Mouse (Mus musculus) cerebellum, adult 9-11 months (tissue): ENCODE results near the gene Pdia6.
A peak's percentile ranks its signal among the peaks of the same experiment; 100 is the strongest.

ENCODE experiments used
- DNase-seq: peaks from one replicate; pipeline ENCODE4 v3.0.0; 2022

Pdia6 gene

DNA sequence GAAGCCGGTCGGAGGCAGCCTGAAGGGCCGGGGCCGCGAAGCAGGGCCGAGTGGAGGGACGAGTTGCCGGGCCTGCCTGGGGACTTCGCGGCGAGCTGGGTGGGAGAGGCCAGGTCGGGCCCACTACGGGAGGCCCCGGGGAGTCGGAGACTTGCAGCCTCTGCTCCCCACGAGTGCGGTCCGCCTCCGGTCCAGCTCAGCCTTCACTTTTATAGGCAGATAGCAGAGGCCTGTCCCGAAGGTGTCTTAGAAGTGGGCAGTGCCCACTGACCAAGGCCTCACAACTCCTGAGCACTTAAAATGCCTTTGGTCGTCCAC lies 287 bp downstream of the Pdia6 start:
- DNase-seq: no peak

DNA sequence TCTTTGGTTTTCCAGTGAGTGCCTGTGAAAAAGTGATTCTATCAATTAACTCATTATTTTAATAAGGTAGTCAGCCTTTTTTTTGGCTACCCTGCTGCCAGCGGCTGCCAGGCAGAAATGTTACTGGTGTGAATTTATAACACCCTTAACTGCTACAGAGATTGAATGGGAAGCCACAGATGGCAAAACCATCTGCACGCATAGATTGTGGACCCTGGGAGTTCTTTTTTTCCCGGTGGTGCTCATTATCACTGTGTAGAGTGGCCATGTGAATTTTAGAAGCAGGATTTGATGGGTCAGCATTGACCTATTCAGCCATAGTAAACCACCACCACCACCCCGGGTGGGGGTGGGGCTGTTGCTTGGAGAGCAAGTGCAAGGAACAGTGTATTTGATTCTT lies 971 bp downstream of the Pdia6 start:
- DNase-seq: peak; percentile 42

DNA sequence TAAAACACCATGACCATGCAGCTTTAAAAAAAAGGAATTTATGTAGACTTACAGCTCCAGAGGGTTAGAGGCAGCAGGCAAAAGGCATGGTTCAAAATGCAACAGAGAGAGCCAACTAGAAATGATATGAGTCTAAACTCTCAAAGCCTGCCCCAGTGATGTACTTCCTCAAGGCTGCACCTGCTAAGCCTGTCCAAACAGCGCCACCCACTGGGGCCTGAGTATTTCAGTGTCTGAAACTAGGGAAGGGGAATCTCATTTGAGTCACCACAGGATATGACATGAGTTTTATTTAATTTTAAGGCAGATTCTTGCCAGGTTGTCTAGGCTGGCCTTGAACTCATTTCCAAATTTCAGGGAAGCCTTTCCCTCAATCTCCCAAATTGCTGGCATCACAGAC lies 4.9 kb downstream of the Pdia6 start:
- DNase-seq: no peak

DNA sequence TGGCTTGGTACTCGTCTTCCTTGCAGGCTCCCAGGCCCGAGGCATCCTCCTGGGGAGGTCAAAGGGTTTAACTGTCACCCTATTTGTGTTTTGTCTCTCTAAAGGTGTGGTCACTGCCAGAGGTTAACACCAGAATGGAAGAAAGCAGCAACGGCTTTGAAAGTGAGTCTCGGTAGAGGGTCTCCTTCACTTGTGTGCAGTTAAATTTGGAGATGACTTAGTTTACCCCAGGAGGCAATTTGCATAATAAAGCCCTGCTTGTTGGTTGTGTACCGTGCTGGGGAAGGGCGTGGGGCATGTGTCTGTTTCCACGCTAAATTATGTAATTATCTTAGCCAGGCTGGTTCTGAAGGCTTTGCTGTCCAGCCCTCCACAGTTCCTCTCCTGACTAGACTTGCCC lies 7.5 kb downstream of the Pdia6 start:
- no peak for DNase-seq

DNA sequence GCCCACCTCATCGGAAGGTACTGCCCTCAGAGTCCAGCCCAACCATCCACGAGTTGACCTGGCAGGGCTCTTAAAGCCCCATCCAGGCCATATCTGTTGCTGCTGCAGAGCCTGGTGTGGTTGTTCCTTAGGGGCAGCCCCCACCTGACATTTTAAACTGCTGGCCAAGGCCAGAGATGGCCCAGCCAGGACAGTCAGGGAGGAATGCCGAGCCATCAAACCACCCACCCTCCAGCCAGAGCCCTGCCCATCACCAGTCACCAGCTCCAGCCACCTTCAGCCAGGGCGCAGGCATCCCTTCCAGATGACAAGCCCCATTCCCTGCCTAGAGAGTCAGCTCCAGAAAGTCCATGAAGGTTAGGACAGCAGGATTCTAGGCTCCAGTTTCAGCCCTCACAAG lies 22.2 kb downstream of the Pdia6 start:
- no peak for DNase-seq

DNA sequence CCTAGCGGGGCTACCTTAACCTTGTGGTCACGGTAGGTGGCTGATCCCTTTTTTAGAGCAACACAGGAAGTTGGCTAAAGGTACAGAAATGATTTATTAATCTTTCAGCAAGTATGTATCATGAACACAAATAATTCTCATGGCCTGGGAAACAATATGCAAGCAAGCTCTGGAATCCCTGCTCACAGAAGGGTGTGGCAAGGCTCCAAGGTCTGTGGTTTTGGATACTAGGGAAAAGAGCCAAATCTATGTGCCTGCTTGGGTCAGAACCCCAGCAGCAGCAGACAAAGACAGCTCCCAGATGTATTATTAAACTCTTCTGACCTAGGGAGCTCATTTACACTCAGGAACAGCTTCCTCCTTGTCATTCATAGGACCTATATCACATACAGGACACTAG lies 22.7 kb downstream of the Pdia6 start:
- DNase-seq: no peak

DNA sequence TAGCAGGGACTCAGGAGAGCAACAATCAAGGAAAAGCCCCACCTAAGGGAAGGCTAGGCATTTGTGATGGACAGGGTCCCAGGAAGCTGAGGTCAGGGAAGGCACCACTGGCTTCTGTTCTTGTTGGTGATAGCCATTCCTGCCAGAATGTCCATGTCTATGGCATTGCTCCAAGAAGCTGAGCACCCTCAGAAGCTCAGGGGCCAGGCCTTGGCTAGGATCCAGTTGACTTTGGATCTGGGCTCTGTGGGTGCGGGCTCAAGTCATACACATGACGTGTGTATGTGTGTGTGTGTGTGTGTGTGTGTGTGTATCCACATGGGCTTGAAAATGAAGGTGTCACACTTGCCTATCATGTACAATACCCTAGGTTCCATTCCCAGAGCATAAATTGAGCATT lies 23.6 kb downstream of the Pdia6 start:
- DNase-seq: no peak

DNA sequence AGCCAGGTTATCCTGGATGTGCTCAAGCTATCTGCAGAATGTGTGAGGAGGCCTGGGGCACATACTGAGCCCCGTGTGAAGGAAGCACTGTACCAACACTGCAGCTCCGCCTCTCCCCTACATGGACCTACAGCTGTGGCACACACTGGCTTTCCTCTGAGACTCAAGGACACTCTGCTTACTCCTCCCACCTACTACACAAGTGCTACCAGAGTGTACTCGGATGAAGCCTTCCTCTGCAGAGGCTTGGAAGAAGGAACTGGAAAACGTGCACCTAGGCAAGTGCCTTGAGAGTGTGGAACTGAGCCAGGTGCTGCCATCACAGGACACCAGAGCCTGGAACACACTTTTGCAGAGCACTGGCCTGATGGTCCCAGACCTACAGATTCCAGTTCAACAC lies 24.2 kb downstream of the Pdia6 start:
- no peak for DNase-seq

DNA sequence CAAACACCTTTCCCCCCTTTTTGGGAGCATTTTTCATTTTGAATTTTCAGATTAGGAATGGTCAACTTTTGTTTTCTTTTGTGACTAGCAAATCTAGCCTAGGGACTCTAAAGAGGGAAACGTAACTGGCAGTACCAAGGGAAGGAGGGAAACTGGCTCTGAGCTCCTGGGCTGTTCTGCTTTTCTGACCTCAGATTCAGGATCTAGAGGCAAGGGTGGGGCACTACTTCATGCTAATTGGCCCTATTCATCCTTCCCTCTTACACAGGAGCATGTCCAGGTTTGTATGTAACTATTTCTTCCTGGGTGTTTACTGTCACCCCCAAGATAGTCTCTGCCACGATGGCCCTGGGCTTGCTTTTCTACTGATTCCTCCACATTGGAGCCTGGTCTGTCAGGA lies 30.6 kb downstream of the Pdia6 start:
- DNase-seq: no peak

DNA sequence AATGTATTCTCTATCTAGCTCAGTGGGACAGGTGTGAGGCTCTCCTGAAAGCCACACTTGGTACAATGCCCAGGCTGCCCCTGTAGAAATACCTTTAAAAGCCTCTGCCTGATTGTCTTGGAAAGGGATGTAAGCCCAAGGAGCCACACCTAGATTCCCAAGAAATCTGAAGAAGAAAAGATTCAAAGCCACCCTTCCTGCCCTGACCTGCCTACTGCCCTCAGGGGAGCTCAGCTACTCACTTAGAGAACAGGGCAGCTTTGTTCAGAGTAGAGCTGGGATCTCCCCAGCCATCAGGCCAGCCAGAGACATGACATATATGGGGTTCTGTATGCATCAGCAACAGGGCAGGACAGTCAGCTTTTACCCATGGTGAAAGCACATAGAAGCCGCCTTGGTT lies 33.6 kb downstream of the Pdia6 start:
- DNase-seq: no peak

DNA sequence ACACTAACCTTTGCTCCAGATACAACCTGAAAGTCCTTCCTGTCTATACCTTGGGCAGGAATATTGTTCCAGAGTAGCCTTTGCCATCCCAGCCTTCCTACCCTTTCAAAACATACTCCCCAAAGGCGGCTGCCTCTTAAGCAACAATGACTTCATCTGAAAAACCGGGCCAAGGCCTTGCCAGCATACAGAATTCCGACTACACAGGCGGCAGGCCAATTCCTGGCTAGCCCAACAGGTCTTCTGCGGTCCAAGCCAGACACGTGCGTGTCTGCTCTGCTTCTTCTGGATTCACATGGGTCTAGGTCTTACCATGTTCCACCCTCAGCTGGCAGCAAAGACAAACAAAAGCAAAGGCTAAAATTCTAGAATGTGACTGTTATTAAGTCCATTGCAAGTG lies 39.1 kb downstream of the Pdia6 start:
- DNase-seq: no peak

DNA sequence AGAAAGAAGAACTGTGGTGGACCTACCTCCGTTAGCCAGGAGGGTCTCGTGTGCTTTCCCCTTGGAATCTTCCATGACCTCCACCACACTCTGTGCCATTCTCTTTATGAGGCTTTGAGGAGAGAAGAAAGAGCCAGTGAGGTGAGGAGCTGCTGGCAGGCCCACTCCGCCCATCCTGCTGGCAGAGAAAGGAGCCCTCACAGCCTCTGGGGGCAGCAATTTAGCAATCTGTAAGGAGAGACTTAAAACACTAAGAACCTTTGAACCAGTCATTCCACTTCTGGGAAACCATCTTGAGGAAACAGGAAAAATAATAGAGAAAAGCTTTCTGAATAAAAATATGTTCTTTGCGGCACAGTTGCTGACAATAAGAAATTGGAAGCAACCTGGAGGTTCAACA lies 41.9 kb downstream of the Pdia6 start:
- no peak for DNase-seq

DNA sequence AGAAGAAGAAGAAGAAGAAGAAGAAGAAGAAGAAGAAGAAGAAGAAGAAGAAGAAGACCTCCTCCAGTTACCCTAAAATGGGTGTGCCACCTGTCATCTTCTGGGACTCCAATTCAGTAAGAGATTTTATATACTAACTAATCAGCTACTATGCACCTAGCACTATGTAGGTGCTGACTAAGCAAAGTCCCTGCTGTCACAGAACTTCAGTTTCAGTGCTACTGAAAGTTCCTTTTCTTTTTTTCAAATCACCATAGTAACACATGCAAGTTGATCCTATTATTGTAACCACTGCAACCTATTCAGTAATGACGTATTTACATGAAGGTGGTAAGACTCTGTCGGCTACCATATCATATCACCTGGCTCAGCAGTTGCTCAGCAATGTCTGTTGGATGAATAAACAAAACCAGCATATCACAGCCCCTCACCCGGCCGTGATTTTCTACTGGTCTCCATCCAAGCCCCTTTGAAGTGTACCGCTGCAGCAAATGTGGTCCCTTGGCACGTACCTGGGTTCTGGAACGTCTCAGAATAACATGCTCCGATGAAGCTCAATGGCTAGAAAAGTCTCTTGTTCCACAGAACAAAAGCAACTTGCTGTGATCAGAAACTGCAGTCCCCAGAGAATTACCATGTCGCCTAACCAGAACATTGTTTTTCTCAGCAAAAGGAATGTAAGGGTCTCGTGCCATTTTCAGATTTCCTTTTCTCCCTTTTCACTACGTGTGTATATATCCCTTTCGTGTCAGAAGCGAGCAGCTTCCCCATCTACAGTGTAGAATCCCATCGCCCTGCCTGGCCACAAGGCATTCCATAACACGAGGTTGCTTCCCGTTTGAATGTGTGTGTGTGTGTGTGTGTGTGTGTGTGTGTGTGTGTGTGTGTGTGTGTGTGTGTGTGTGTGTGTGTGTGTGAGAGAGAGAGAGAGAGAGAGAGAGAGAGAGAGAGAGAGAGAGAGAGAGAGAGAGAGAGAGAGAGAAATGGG lies 44.8 kb downstream of the Pdia6 start:
- no peak for DNase-seq

DNA sequence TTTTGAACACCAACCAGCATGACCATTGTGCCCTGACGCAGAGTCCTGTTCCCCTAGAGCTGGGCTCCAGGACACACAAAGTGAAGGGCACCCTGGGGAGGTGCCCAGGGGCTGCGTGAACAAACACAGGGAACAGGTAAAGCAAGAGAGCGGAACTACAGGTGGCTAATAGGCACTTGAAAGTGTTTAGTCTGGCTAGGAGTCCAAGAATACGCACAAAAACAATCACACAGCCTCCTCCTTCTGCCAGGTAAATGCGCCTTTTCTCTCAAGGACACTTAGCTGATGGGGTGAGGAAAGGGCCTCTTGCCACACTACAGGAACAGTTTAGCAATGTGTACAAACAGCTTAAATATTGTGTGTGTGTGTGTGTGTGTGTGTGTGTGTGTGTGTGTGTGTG lies 49.8 kb downstream of the Pdia6 start:
- DNase-seq: no peak

DNA sequence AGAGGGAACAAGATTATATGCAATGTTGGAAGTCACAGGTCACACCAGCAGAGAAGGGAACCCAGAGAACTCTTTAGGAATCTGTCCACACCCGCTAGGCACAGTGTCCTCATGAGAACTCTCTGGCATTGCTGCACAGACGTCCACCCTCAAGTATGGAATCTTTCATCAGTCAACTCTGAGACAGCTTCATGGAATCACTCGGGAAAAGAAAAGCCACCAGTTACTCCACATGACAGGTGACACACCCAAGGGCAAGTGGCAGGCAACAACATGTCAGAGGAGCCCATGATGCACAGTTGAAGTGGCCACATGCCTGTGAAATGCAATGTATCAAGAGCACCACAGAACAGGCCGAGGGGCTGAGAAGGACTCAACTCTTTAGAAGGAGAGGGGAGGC lies 51.6 kb downstream of the Pdia6 start:
- DNase-seq: no peak

DNA sequence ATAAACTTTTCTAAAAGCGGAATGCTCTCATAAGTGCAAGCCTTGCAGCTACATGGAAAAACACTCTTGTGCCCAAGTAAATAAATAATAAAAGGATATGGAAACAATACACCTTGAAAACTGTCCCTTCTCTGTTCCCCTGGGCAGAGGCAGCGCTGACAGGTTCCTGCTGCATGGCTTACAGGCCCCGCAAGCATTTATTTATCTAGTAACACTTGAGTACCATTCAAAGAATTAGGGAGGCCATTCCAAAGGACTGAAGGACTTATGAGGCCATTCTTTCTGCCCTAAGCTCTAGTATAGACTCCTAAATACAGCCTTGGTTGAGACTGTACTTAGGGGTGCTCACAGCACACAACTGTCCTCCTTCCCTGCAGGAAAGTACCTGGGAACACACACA lies 52.1 kb downstream of the Pdia6 start:
- DNase-seq: no peak

DNA sequence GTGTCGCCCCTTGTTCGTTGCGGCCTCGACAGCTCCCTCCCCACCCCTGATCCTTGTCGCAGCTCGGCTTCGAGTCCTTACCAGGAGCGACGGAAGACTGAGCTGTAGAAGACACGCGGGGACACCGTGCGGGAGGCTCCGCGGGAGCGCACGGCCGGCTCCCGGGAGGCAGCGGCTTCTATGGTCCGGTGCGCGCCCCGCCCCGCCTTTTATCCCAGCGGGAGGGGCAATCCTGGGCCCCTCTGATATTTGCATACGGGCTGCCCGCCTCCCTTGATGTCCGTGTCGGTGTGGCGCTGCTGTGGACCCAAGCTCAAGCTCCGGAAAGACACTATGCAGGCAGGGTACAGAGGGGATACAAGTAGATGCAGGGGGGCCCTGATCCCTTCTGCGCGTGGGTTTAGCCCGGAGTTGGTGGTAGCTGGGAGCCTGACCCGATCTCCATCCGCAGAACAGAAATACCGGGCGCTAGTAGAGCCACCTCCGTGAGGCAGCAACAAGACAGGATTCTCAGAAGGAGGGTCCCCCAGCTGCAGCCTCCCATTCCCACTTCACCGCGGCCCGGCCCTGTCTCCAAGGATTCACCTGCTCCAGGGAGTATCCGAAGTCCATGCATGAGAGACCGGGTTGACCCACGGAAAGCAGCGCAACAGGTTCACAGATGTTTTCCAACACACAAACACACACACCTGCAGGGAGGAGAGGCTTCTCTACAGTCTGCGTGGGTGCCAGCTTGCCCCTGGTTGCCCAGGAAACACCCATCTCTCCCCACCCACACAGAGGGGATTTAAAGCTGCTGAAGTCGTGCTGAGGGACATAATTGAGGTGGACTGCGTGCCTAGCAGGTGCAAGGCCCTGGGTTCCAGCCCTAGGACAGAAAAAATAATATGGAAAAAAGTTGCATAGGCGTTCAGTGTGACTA lies 58.5 kb downstream of the Pdia6 start:
- DNase-seq: no peak

DNA sequence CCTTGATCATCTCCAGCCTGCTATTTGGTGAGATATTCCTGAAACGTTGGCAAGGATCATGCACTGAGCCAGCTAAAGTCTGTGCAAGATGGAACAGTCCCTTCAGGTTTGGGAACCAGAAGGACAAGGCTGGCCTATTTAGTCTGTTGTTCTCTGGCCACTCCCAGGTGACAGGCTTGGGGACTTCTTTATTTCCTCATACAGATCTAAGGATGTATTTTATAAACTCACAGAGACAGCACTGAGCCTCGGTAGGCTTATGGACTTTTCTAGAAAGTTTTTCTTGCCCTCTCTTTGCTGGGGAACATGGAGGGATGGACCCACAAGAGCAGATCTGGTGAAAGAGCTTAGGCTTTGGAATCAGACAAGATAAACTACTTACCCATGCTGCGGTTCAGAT lies 62.9 kb downstream of the Pdia6 start, which contains the start of gene Atp6v1c2:
TSS of gene Atp6v1c2 (minus strand) at position 101 of the 400 bp plus-strand sequence.
- DNase-seq: no peak

DNA sequence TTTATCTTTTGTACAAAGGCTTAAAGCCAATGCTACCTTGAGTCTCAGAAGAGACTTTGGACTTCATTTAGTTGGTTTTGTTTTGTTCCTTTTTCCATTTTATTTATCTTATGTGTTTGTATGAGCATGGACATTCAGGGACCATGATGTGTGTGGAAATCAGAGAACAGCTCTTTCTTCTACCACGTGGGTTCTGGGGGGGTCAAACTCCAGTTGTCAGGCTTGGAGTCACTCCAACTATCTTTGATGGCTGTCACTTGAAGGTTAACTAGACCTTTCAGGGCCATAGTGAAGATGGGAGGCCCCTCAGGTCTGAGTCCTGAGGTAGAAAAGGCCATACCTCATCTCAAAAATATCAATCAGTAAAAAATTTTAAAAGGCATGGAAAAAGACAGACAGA lies 67.1 kb downstream of the Pdia6 start:
- no peak for DNase-seq
